Mouse (Mus musculus) kidney, embryonic 14.5 days (tissue): ENCODE measurements around the gene Dync1li1. TPM values are rescaled to one million over a fixed set of nuclear protein-coding genes. Genes with fewer than 3 reads are reported as not detected.
"Not testable (repeated sequence)": the region's sequence is repeated elsewhere in the genome, so short reads cannot be mapped to it uniquely, and the experiment has no call there.

Source experiments
- ATAC-seq: fragments of 200-750 bp; cut with Nextera tagmentation; 2 replicates; pipeline ENCODE4 v1.8.0; 2017; ENCODE audit warnings: moderate number of reproducible peaks, mild to moderate bottlenecking, moderate TSS enrichment, moderate library complexity; ENCODE audit not compliant: low FRiP score, low TSS enrichment
- H3K27ac ChIP-seq: fragments of 300-500 bp; sonication (generic); 2 replicates; pipeline ENCODE4 v1.5.1; 2014; ENCODE audit warnings: low read depth, mild to moderate bottlenecking, low read length, moderate library complexity, mixed read lengths
- H3K27me3 ChIP-seq: fragments of 300-500 bp; sonication (generic); 2 replicates; pipeline ENCODE4 v1.6.1; 2014; ENCODE audit warnings: mild to moderate bottlenecking, low read length; ENCODE audit not compliant: control insufficient read depth, insufficient read depth
- H3K36me3 ChIP-seq: fragments of 300-500 bp; sonication (generic); 2 replicates; pipeline ENCODE4 v1.6.1; 2014; ENCODE audit warnings: low read length, mixed read lengths; ENCODE audit not compliant: control insufficient read depth, insufficient read depth
- H3K4me1 ChIP-seq: fragments of 300-500 bp; sonication (generic); 2 replicates; pipeline ENCODE4 v1.6.1; 2014; ENCODE audit warnings: low read length, mixed read lengths; ENCODE audit not compliant: control insufficient read depth, insufficient read depth
- H3K4me2 ChIP-seq: fragments of 300-500 bp; sonication (generic); replicated peaks from 2 replicates; pipeline ENCODE4 v1.6.1; 2014; ENCODE audit warnings: low read depth, mild to moderate bottlenecking, low read length
- H3K4me3 ChIP-seq: fragments of 300-500 bp; sonication (generic); 2 replicates; pipeline ENCODE4 v1.5.1; 2014; ENCODE audit warnings: mild to moderate bottlenecking, low read length
- H3K9ac ChIP-seq: fragments of 300-500 bp; sonication (generic); 2 replicates; pipeline ENCODE4 v1.6.1; 2014; ENCODE audit warnings: low read depth, mild to moderate bottlenecking, low read length, moderate library complexity
- H3K9me3 ChIP-seq: fragments of 300-500 bp; sonication (generic); 2 replicates; pipeline ENCODE4 v1.6.1; 2016; ENCODE audit warnings: low read length; ENCODE audit not compliant: control insufficient read depth
- WGBS: fragments of 180-500 bp; shearing (Covaris S2); extraction: QIAGEN DNeasy Blood & Tissue Kit; methylation state at CpG from one replicate; pipeline ENCODE4 v1.1.7; 2014; 5-methylcytosine and 5-hydroxymethylcytosine counted together
- polyA plus RNA-seq: library from polyadenylated mRNA; unstranded; fragments of >200 nt; fragmentation: Nextera tagmentation; extraction: Ambion mirVana; gene quantifications from 2 replicates; pipeline ENCODE4 v1.2.1, GENCODE M21; 2014

Dync1li1 gene
- polyA plus RNA-seq, 1 experiment from 2014 or later, result 55.9 TPM

DNA sequence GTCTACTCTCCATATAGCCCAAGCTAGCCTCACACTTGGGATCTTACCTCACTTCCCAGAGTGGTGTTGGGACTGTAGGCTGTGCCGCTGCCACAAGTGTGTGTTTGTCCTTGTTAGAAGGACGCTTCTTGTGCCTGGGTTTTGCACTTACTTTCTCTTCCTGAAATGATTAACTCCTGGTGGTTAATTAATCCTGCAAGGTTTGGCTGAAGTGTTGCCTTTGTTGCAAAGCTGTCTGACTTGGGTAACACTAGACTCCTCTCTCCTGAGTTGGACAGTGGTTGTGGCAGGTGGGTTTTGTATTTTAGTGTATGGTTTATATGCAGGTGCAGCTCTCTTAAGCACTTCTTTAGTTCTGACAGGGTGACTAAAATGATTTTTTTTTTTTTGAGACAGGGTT, 12.4 kb downstream of the Dync1li1 start:
- Histone ChIP-seq H3K36me3 (peaks cover 12% of the 10 kb centered on the region), H3K4me1 (no peaks in the 10 kb centered on the region), H3K9me3 (no peaks in the 10 kb centered on the region), H3K9ac (no peak overlapping the region; the same call in 1 of the 2 replicates), H3K4me2 (no peak overlapping the region), H3K27ac (peak overlapping the region; percentile 70), H3K4me3 (no peak overlapping the region), H3K27me3 (no peaks in the 10 kb centered on the region)
- no peak for ATAC-seq
- WGBS, result 73% methylated on average over 2 of the region's 2 CpGs

DNA sequence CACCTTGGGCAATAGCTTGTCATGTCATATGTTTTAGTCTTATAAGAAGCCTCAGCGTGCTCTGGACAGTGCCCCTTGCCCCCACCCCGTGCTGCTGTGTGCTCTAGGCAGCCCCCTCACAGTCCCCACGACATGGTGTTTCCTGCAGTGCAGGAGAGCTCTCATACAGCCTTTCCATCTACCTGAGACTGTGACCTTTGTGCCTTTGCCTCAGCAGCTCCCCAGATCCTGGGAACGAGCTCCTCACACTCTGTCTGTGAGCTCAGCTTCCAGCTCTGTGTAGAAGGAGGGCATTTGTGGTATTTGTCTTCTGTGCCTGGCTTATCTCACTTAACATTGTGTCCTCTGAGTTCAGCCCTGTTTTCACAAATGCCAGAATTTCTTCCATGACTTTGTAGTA, 13.3 kb downstream of the Dync1li1 start:
- H3K4me2 ChIP-seq, result no peak overlapping the region
- 86% methylated on average over 4 of the region's 4 CpGs for WGBS
- no peak overlapping the region for H3K9ac ChIP-seq
- H3K36me3 ChIP-seq, result peaks cover 19% of the 10 kb centered on the region
- no peaks in the 10 kb centered on the region for H3K9me3 ChIP-seq
- H3K27me3 ChIP-seq, result no peaks in the 10 kb centered on the region
- H3K4me3 ChIP-seq, result no peak overlapping the region
- no peak overlapping the region for H3K27ac ChIP-seq
- no peaks in the 10 kb centered on the region for H3K4me1 ChIP-seq
- no peak for ATAC-seq

DNA sequence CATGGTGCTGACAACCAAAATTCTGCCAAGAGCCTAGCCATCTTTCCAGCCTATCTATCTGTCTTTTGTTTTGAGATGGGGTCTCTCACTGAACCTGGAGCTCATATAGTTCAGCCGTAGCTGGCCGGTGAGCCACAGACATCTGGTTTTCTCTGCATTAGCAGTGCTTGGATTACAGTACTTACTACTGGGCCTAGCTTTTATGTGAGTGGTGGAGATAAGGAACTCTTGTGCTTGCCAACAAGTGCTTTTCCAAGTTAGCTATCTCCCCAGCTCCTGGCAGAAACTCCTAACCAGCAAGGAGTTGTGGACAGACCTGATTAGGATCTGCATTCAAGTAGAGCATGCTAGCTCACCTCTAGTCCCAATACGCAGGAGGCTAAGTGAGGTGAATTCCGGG, 19.2 kb downstream of the Dync1li1 start:
- Histone ChIP-seq H3K4me1 (no peaks in the 10 kb centered on the region), H3K4me3 (no peak overlapping the region), H3K9me3 (no peaks in the 10 kb centered on the region), H3K27ac (no peak overlapping the region), H3K36me3 (peaks cover 49% of the 10 kb centered on the region), H3K4me2 (no peak overlapping the region), H3K27me3 (no peaks in the 10 kb centered on the region), H3K9ac (no peak overlapping the region)
- WGBS, result 95% methylated on average over 4 of the region's 4 CpGs
- no peak for ATAC-seq

DNA sequence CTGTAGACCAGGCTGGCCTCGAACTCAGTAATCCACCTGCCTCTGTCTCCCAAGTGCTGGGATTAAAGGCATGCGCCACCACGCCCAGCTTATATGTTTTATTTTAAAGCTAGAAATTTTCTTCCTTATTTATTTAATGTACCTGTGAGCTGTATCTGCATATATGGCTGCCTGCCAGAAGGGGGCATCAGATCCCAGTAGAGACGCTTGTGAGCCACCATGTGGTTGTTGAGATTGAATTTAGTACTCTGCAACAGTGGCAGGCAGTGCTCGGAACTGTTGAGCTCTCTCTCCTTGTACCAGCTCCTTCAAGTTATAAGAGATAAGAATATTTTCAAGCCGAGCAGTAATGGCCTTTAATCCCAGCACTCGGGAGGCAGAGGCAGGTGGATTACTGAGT, 21.8 kb downstream of the Dync1li1 start:
- peaks cover 70% of the 10 kb centered on the region for H3K36me3 ChIP-seq

DNA sequence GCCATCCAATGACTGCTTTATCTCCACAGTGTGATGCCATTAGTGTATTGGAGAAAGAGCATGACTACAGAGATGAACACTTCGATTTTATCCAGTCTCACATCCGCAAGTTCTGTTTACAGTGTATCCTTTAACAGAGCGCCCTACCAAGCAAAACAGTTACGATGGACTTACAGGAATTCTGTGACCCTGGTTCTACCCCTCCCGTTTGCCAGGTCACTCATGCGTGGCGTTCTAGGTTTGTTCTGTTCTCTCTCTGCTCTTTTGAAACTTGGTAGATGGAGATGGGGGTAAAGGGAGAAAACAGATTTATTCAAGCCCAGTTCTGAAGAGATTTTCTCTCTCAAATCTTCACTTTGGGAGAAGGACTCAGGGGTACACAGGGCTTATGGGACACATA, 24.9 kb downstream of the Dync1li1 start:
- Histone ChIP-seq H3K27me3 (no peaks in the 10 kb centered on the region), H3K4me3 (no peak overlapping the region), H3K9ac (no peak overlapping the region), H3K36me3 (peaks cover 76% of the 10 kb centered on the region), H3K27ac (no peak overlapping the region), H3K9me3 (no peaks in the 10 kb centered on the region), H3K4me2 (no peak overlapping the region), H3K4me1 (no peaks in the 10 kb centered on the region)
- whole genome bisulfite sequencing, result 84% methylated on average over 7 of the region's 7 CpGs
- no peak for ATAC-seq

More for the DNA sequence above, 21.8 kb downstream of the Dync1li1 start:
- Histone ChIP-seq H3K27ac (no peak overlapping the region), H3K4me3 (no peak overlapping the region), H3K27me3 (no peaks in the 10 kb centered on the region), H3K4me2 (no peak overlapping the region), H3K9me3 (no peaks in the 10 kb centered on the region), H3K9ac (no peak overlapping the region), H3K4me1 (no peaks in the 10 kb centered on the region)
- WGBS, result 78% methylated on average over 7 of the region's 7 CpGs
- ATAC-seq, result no peak

GRCm38 (mm10) chr9:114716677-114717331, 28.2 kb downstream of the Dync1li1 start:
- H3K9me3 ChIP-seq, result no peaks in the 10 kb centered on the region
- 47% methylated on average over 18 of the region's 18 CpGs for WGBS
- peak; percentile 67; the same call in 1 of the 2 replicates for ATAC-seq

GRCm38 (mm10) chr9:114727315-114727714, 38.7 kb downstream of the Dync1li1 start:
- peaks cover 6% of the 10 kb centered on the region for H3K4me1 ChIP-seq
- no peaks in the 10 kb centered on the region for H3K27me3 ChIP-seq
- H3K27ac ChIP-seq, result no peak overlapping the region
- H3K9me3 ChIP-seq, result no peaks in the 10 kb centered on the region
- WGBS, result 6% methylated on average over 3 of the region's 3 CpGs
- peaks cover 25% of the 10 kb centered on the region for H3K36me3 ChIP-seq
- H3K4me3 ChIP-seq, result no peak overlapping the region
- no peak overlapping the region for H3K4me2 ChIP-seq
- no peak overlapping the region for H3K9ac ChIP-seq
- no peak for ATAC-seq

More at GRCm38 (mm10) chr9:114716677-114717331, 28.2 kb downstream of the Dync1li1 start:
- H3K27me3 ChIP-seq, result no peaks in the 10 kb centered on the region
- H3K36me3 ChIP-seq, result peaks cover 80% of the 10 kb centered on the region
- H3K4me3 ChIP-seq, result no peak overlapping the region
- 0 out of 2 replicates have a peak overlapping the region, but pooled peaks have one; percentile 12 for H3K9ac ChIP-seq
- H3K4me2 ChIP-seq, result no peak overlapping the region
- H3K27ac ChIP-seq, result no peak overlapping the region
- no peaks in the 10 kb centered on the region for H3K4me1 ChIP-seq

- not testable (repeated sequence) for H3K4me1 ChIP-seq, H3K9ac ChIP-seq, H3K27ac ChIP-seq, H3K27me3 ChIP-seq, H3K4me3 ChIP-seq, H3K9me3 ChIP-seq, H3K4me2 ChIP-seq, ATAC-seq
- WGBS, result 69% methylated on average over 2 of the region's 2 CpGs
- peaks cover 14% of the 10 kb centered on the region; the same call in 1 of the 2 replicates for H3K36me3 ChIP-seq
Measured at GRCm38 (mm10) chr9:114728432-114728831, 39.8 kb downstream of the Dync1li1 start.

DNA sequence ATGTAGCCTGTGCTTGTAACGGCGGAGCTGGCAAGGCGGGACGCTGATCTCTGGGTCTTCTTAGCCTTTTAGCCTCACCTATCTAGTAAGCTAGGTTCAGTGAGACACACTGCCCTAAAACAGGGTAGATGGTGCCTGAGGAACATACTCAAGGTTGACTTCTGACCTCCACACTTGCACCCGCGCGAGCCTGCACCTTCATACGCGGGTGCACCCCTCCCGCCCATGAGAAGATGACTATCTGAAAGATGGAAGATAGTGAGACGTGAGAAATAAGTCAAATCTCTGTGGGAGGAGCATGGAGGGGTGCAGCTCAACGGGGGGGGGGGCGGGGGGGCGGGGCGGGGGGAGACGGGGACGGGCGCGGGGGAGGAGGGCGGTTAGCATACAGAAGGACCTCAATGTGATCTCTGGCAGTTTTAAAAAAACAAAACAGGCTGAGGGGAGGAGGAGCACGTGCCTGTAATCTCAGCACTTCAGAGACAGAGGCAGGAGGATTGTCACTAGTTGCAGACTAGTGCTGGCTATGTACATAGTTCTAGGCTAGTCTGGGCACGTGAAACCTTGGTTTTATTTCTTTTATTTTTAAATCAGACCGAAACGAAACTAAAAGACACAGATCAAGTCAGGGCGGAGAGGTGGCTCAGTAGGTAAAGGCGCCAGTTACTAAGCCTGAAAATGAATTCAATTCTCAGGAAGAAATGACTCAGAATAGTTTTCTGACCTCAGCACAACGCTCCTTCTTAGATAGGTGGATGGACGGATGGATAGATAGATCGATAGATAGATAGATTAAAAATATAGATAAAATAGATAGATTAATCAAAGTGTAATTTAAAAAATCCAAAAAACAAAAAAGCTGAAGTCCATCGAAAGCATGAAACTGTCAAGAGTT, 41.6 kb downstream of the Dync1li1 start:
- Histone ChIP-seq H3K4me2 (peak overlapping the region; percentile 64), H3K27ac (no peak overlapping the region), H3K4me3 (peak overlapping the region; percentile 71), H3K27me3 (no peaks in the 10 kb centered on the region), H3K9me3 (no peaks in the 10 kb centered on the region), H3K4me1 (peaks cover 8% of the 10 kb centered on the region), H3K9ac (no peak overlapping the region), H3K36me3 (no peaks in the 10 kb centered on the region)
- ATAC-seq, result no peak
- WGBS, result 32% methylated on average over 27 of the region's 30 CpGs
